Mouse (Mus musculus) erythroblast, embryonic 14.5 days (primary cell): Measurements from ENCODE around the gene Aff3.

Source experiments
- GATA1 ChIP-seq: IDR thresholded peaks from 2 replicates; pipeline ENCODE4 v1.6.1; 2012; ENCODE audit warnings: low read length, inconsistent platforms, mixed read lengths
- TAL1 ChIP-seq: IDR thresholded peaks from 3 replicates; pipeline ENCODE4 v1.6.1; 2012; ENCODE audit warnings: low read length, inconsistent platforms, mixed read lengths

DNA sequence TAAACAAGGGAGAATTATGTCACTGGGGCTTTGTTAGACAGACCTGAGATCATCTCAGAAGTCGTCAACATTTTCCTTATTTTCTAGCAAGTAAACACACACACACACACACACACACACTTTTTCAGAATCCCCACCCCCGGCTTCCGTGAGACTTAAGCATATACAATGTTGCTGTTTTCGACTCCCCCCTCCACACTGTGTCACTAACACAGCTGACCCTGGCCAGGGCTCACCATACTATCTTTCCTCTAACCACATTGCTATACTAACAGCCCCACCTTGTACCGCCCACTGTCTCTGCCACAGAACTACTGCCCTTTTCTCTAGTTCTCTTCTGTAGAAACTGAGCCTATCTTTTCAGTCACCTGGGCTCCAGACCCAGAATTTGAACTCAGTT, 136.1 kb downstream of the Aff3 start:
- TF ChIP-seq GATA1 (no peak), TAL1 (no peak)
